Mouse (Mus musculus) lung, postnatal 0 days (tissue): ENCODE measurements around the gene Cep112.

ENCODE experiments used
- CTCF ChIP-seq: IDR thresholded peaks from 2 replicates; pipeline ENCODE4 v1.5.1; 2016; ENCODE audit warnings: antibody characterized with exemption, mild to moderate bottlenecking
- EP300 ChIP-seq: IDR thresholded peaks from 2 replicates; pipeline ENCODE4 v1.6.1; 2016; ENCODE audit warnings: antibody characterized with exemption, mild to moderate bottlenecking, control low read depth

DNA sequence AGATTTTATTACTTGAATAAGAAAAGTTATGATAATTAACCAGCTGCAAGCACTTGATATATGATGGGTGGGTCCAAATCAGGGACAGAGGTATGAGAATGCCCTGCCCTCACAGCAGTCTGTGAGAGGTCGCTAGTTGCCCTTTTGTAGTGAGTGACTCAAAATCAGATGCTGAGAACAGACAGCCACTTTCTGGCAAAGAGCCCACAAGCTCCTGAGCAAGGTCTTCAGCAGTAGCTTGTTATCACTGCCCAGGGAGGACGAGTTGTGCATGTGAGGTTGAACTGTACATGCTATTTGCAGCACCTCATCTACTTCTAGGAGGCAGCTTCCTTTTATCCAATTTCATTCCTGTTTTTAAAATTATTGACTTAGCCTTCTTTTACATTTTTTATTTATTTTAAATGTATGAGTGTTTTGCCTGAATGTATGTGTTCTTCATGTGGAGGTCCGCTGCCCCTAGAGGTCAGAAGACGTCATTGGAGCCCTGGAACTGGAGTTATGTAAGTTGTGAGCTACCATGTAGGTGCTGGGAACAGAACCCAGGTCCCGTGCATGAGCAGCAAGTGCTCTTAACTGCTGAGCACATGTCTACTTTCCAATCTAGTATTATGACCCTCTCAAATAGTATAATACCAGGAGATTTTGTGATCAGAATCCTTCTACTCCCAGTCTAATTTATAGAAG, 200.7 kb downstream of the Cep112 start:
- 0 out of 2 replicates have a peak, but pooled peaks have one; percentile 8 for TF ChIP-seq CTCF
- TF ChIP-seq EP300, result no peak
